Mouse (Mus musculus) thymus, postnatal 25 days (tissue): Measurements from ENCODE around the gene Ift140.

ENCODE experiments used
- DNase-seq: peaks from one replicate; pipeline ENCODE4 v3.0.0; 2022

The Ift140 gene

DNA sequence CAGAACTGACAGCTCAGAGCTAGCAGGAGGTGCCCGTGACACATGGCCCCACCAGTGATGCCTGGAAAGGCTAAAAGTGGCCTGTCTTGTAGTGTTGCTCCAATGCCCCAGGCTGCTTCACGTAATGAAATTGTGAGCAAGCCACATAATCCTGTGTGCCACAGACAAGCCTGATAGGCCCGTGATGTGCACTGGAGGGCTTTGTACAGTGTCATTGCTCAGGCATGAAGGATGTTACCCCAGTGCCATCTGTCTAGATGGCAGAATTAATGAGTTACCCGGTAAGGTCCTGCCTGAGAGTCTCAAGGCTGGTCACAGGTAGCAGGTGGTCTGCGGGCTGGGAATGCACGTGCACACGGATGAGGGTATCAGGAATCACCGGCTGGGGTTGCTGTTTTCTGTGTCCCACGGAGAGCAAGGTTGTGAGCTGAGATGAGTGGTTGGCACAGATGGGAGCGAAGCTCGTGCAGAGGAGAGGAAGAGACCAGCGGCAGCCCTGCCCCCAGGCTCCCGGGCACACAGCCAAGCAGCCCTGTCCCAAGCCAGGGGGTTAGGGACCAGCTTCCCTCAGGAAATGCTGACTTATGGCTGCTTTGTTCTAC, 62.0 kb downstream of the Ift140 start:
- no peak for DNase-seq

DNA sequence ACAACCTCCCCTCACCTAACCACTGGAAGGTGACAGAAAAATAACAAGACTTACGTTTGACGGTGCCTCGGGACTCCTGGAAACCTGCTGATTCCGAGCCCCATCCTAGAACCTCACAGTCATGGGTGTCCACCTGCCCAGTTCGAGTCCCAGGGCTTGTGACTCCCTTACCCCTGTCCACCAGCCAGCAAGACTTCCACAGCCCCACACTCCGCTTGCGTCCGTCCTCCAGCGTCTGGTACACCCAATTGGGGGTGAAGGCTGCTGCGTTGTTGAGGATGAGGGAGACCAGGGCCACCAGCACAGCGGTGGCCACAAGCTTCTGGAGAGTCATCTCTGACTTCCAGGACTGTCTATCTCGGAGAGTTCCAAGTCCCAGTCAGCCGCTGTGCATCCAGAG, 64.3 kb downstream of the Ift140 start:
- DNase-seq, result no peak

DNA sequence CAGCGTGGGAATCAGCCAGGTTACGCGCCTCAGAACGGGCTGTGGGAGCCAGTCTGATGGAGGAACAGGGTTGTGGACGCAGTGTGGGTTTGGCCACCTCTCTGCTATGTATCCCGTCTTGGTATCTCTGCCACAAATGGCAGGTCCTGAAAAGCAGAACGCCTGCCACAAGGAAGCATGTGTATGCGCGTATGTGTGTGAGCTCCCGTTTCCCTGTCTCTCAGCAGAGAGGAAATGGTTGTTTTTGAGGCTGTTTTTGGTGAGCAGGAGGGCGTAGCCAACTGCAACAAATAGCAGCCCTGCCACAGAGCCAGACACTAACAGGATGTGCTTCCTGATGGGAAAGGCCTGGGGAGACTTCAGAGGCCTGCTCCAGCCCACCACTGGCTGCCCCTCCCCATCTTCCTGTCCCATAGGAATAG, 65.1 kb downstream of the Ift140 start:
- no peak for DNase-seq

DNA sequence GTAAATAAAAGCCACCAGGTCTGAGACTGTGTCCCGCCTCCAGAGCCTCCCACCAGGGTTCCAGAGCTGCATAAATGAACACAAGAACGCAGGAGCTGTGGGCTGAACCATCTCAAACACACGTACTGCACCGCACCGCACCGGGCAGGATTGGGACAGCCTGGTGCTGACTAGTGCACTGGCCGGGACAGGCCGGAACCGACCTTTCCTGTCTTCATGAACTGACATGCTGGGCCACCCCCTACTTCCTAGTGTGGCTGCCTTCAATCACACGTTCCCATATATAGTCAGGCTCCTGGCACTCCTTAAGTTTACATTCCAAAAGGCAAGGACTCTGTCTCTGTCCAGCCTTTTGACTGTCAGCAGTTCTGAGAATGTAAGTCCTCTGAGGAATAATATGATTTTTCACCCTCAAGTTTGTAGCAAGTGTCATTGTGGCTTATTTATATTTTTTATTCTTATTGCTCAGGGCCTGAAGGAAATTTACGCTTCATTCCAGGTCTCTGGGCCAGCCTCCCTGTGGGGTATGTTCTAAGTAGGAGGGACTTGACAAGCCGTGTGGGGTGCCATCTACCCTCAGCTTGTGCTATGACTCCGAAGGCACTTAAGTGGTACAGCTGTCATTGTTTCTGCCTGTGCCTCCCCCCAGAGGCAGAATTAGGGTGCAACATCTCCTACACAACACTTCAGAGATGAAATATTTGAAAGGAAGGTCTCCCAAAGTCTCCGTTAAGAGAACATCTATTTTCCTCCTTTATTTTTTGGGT, 66.4 kb downstream of the Ift140 start:
- DNase-seq, result no peak

DNA sequence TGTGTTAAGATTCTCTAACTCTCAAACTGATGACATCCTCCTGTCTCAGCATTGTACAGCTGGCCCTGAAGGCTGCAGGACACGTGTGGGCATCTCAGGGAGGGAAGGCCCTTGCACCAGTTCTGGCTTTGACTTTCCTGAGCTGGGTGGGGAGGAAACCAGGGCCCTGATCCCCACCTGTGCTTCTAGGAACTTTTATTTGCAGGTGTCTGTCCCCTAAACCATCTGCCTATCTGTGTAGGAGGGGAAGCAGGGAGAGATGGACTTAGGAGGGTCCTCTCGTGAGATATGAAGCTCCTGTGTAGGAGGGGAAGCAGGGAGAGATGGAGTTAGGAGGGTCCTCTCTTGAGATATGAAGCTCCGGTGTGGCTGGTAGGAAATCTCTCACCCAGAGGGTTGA, 67.0 kb downstream of the Ift140 start:
- no peak for DNase-seq

DNA sequence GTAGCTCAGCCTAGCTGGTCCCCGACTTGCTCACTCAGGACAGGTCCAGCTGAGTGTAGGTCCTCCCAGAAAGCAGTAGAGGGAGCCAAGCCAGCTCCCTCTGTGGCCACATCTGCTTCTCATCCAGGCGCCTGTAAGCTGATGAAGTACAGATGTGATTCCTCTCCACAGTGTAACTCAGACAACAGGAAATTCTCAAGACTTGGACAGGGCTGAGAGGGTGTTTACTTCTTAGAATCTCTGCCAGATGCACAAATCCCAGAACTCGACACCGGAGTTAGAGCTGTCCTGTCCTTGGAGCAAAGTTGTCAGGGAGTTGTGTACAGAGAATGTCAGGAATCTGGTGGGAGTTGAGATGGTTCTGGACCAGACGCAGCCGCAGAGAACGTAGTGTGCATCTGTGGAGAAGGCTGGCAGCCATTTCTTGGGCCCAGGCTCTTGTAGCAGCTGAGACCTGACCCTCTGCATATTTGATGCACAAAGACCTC, 67.6 kb downstream of the Ift140 start, which contains the start of gene Tmem204:
TSS of gene Tmem204 (minus strand) at position 148 of the 488 bp plus-strand sequence.
- DNase-seq, result no peak

DNA sequence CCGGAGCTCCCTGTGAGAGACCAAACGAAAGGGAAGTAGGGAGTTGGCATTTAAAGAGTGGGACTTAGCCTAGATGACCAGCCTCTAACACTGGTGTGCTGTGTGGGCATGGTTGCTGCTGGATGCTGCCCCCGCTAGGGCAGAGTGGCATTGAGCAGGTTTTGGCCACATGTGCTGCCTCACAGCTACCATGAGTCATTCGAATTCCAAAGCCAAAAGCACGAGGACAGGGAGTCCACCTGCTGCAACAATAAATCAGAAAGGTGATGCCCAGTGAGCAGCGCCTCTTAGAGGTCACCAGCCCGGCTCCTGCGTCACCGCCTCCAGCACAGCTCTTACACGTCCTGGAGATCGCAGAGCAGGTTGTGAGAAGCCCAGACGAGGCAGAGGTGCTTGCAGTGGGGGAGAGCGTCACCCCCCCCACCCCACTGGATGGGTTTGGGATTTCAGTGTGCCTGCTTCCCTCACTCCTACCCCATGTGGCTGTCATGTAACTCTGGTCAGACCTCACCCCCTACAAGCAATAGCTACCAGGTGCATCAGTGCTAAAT, 69.0 kb downstream of the Ift140 start:
- DNase-seq, result no peak

DNA sequence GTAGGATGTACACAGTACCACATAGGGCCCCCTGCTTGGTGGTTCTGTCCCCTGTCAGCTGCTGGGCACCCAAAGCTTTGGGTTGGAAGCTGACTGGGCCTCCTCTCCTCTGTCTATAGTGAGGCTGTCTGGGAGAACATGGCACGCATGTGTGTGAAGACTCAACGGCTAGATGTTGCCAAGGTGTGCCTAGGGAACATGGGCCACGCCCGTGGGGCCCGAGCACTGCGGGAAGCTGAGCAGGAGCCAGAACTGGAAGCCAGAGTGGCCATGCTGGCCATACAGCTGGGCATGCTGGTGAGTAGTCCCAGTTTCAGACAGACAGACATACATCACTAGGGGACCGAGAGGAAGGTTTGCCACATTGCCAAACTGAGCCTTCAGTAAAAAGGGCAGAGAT, 70.8 kb downstream of the Ift140 start:
- no peak for DNase-seq

DNA sequence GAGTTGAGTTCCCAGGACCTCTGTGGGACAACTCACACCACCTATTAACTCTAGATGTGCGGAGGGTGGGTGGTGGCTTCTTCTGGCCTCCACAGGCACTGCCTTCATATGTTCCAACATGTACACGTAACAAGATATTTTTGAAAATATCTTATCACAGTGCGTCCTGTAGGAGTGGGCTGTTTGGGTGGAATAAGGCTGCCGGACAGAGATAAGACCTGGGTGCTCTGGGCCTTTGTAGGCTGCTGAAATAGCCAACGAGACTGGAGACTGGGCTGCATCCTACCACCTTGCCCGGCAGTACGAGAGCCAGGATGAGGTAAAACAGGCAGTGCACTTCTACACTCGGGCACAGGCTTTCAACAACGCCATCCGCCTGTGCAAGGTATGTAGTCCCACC, 73.3 kb downstream of the Ift140 start:
- DNase-seq, result no peak

DNA sequence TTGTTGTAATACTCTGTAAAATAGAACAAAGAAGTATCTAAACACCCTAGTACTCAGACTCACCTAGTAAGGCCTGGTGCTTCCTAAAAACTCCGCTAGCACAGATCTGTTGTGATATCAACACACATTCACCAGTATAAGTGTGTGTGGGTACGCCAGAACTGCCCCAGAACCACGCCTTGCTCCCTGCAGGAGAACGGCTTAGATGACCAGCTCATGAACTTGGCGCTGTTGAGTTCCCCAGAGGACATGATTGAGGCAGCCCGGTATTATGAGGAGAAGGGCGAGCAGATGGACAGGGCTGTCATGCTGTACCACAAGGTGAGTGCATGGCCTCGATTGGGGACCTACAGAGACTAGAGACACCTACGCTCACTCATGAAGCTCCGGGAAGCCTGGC, 74.6 kb downstream of the Ift140 start:
- DNase-seq, result no peak

DNA sequence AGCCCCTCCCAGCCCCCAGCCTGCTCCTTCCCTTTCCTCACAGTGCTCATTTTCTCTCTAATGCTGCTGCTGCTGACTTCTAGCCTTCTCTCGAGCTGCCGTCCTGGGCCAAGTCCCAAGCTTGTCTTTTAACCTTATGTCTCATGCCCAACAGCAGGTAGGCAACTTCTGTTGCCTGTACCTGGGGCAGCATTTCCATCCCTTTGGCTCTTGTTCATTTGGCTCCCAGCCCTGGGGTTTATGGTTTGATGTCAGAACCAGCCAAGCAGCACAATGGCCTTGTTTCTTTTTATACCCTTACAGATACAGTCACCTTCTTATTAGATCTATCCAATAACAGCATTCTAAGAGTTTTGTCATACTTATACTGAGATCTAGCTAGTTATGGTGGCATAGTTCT, 80.3 kb downstream of the Ift140 start:
- DNase-seq, result no peak

DNA sequence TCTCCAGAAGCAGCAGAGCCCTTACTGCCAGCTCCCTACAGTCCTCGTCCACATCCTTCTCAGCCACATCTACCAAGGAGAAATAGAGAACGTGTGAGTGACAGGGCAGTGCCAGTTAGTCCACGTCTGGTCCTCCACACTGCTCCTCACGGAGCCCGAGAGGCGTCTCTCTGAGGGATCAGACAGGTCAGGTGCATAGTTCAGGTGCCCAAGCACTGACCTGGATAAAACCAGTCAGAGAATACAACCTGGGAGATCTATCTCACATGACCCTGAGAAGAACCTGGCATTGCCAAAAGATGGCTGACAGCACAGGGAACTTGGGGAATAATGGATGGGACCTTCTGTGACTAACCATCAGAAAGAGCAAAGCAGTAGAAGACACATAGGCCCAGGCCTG, 84.2 kb downstream of the Ift140 start:
- DNase-seq, result no peak

DNA sequence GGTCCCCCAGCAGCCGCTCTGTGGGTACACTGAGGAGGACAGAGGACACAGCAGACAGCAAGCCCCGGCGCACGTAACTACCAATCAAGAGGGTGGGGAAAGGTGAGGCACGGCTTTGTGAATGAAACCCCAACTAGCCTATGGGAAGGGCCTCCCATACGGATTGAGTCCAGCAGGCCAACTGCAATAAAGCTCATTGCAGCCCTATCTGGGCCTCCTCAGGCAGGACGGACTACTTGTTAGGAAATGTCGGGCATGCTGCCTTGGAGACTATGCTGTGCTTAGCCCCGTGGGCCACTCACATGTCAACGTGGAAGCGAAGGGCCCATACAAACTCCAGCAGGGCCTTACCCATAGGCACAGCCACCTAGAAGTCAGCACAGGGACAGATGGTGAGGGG, 85.5 kb downstream of the Ift140 start:
- no peak for DNase-seq

DNA sequence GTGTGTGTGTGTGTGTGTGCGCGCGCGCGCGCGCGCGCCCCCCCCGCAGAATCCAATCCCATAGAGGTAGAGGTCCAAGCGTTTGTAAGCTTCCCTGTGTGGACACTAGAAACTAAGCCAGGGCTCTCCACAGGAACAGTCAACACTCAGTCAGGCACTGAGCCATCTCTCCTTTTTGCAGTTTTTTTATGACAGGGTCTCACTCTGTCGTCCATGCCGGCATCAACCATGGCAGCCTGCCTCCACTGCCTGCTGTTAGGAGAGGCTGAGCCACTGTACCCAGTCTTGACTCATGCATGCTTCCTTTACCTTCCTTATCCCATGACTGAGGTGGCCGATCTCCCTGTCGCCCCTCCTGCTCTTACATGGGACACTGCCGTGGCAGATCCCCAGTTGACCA, 91.9 kb downstream of the Ift140 start:
- DNase-seq, result no peak

DNA sequence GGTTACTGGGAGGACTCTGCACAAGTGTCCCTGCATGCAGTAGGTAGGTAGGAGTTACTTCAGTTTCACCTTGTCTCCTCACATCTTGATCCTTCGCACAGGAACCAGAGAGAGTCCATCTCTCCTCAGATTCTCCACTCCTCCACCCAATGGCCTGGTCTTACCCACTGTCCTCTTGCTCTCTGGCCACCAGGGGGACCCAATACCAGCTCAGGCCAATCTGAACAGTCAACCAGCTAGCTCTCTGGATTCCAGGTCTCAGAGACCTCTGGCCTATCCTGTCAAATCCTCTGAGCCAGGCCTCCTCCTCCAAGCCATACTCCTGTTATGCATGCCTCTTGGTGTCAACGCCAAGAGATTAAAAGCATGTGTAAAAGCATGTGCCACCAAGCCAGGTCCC, 93.7 kb downstream of the Ift140 start:
- no peak for DNase-seq

DNA sequence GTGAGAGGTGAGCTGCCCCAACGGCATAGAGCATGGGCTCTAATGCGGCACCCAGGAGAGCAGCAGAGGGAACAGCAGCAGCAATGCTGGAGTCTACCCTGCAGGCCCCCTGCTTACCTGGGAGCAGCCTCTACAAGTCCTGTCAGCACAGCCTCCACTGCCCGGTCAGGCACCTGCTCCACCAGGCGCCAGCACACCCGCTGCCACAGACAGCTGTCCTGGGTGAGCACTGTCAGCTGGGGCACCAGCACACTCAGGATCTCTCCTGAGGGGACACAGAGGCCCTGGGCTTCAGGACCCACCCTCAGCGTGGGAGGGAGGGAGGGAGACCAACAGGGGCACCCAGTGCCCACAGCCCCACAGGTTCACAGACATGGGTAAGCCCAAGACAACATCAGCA, 94.7 kb downstream of the Ift140 start:
- DNase-seq, result no peak

DNA sequence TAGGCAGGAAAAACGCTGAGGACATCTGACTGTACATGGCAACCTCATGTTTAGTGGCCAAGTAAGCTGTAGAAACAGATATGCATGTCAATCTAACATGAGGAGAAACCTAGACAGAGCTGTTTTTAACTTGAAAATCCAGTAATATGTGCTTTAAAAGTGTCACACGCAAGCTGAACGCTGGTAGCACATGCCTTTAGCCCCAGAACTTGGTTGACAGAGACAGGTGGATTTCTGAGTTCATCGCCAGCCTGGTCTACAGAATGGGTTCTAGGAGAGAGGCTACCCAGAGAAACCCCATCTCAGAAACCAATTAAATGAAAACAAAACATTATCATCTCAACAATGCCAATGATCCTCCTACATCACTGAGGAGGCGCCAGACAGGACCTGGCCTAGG, 95.3 kb downstream of the Ift140 start:
- DNase-seq, result no peak

DNA sequence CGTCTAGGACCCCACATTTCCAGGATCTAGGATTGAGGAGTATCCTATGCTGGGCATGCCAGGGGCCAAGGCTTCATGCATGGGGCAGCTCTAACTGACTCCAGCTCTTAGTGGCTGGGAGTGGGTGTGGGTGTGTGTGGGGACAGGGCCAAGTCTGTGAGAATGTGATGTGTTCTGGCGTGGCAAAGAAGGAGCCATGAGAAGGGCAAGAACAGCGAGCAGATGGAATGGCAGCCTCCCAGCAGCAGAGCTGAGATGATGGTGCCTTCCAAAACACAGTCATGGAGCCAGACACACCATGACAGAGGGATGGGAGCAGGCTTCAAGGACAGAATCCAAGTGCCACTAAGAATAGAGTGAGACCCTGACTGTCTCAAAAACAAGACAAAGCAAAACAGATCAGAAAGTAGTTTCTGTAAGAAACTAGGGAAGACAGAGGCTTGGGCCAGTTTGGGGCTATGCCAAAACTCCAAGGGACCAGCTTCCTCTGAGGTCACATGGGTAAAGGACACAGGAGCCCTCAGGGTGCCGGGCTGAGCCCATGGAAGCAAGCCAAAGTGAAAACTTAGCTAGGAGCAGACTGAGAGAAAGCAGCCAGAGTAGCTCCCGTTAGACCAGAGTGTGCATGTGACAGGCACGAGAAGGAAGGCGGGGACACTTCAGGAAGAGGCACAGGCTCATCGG, 96.0 kb downstream of the Ift140 start:
- no peak for DNase-seq

DNA sequence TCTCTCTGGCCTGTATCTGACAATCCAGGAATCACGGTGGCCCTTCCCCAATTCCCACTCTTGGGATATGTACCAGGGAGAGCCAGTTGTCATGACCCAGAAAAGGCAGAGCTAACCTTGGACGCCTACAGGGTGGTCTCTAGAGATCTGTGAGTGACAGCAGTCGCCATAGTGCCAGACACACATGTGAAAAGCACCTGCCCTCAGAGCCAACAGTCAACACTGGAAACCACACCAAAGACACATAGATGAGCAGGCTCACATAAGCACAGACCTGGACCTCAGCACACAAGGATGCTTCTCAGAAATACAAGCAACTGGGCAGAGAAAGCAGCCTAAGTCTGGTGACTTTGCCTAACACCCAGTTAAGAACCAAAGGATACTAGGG, 96.5 kb downstream of the Ift140 start:
- no peak for DNase-seq

DNA sequence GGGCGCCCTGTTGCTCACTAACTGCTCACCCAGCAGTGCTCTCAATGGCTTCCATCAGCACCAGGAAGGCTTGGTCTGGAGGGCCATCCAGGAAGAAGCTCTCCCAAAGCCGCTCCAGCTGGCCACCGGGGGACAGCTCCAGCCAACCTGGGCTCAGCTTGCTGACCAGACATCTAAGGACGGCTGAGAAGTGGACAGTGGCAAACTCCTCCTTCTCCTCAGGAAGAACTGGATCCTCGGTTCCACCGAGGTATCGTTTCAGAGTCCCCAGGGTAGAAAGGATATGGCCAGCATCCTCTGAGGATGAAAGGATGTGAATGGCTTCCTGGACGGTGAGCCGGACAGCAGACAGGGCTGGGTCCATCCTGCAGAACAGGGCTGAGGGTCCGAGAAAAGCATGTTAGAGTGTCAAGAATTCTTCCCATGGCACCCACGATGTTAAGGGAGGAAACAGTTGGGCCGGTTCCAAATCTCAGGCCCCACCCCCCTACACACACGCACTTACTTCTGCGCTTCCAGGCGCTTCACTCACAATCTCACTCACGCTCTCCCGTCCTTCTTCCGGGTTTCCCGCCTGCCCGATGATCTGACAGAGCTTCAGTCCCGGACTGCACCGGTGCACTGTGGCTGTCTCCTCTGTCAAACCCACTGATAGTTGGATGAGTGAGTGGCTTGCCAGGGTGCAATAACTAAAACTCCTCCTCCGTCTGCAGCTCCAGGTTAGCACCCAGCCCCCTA, 99.2 kb downstream of the Ift140 start:
- DNase-seq, result no peak

DNA sequence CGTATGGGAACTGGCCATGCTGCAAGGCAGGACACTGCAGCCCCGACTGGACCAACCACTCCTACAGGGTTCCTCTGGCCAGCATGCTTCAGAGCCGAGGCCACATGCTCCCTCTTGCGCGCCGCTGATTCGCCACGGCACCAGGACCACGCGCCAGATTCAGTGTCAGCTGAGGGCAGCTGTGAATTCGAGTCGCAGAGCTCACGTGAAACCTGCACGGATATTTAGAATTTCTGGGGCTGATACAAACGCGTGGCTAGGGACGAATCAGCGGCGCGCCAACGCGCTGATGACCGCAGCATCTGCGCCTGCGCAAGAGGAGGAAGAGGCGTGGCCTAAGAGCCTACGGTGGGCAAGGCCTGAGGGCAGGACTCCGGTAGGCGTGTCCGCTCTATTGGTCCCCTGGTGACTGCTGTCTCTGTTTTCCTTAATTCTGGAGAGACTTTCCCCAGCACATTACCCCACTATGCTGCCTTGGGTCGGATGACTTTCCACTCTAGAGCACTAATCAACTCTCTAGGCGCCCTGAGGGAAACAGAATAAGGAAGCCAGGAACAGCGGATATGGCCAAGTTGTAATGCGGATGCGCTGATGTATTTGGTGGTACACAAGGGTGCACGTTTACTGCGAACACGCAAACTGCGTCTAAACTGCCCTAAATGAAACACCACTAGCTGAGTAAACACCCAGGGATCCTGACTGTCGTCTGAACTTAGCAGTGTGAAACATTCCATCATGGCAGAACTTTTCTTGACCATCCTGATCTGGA, 100.0 kb downstream of the Ift140 start, which contains the start of gene Telo2:
TSS of gene Telo2 (minus strand) at position 304 of the 769 bp plus-strand sequence.
- DNase-seq, result peak; percentile 93

DNA sequence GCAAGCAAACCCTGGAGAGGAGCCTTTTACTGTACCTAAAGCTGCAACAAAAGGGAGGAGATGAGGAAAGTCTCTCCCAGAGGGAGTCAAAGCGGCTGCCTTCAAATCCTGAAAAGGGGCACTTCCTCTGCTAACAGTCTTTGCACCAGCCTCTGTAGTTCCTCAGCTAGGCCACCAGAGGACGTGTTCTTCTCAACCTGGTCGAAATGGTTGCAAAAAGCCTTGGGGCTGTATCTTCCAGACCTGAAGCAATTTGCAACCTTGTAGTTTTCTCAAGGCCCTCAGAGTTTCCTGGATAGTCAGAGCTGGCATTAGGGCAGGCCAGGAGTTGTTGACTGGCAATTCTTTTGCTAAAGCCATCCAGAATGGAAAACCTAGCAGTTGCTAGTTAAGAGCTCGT, 101.4 kb downstream of the Ift140 start:
- DNase-seq, result peak; percentile 33
